Mouse (Mus musculus) neural tube, embryonic 11.5 days (tissue): ENCODE data around the gene Rpl37a. TPM values are rescaled to one million over a fixed set of nuclear protein-coding genes. Genes with fewer than 3 reads are reported as not detected.

Experiments used
- ATAC-seq: fragments of 200-750 bp; cut with Nextera tagmentation; 2 replicates; pipeline ENCODE4 v1.8.0; 2017; ENCODE audit warnings: moderate number of reproducible peaks, mild to moderate bottlenecking, moderate TSS enrichment, moderate library complexity; ENCODE audit not compliant: insufficient read depth, low FRiP score, low TSS enrichment
- DNase-seq: peaks from one replicate; pipeline ENCODE4 v3.0.0-alpha.2; 2015; ENCODE audit warnings: low spot score
- H3K27ac ChIP-seq: fragments of 300-500 bp; sonication (generic); 2 replicates; pipeline ENCODE4 v1.5.1; 2014; ENCODE audit warnings: low read depth, mild to moderate bottlenecking, low read length
- H3K27me3 ChIP-seq: fragments of 300-500 bp; sonication (generic); 2 replicates; pipeline ENCODE4 v1.6.1; 2014; ENCODE audit warnings: mild to moderate bottlenecking, low read length, mixed read lengths; ENCODE audit not compliant: control insufficient read depth, insufficient read depth
- H3K36me3 ChIP-seq: fragments of 300-500 bp; sonication (generic); 2 replicates; pipeline ENCODE4 v1.6.1; 2014; ENCODE audit warnings: mild to moderate bottlenecking, low read length, moderate library complexity, mixed read lengths; ENCODE audit not compliant: control insufficient read depth, insufficient read depth
- H3K4me1 ChIP-seq: fragments of 300-500 bp; sonication (generic); 2 replicates; pipeline ENCODE4 v1.6.1; 2014; ENCODE audit warnings: low read length, mixed read lengths; ENCODE audit not compliant: control insufficient read depth, insufficient read depth
- H3K4me2 ChIP-seq: fragments of 300-500 bp; sonication (generic); 2 replicates; pipeline ENCODE4 v1.6.1; 2014; ENCODE audit warnings: low read depth, mild to moderate bottlenecking, moderate library complexity
- H3K4me3 ChIP-seq: fragments of 300-500 bp; sonication (generic); 2 replicates; pipeline ENCODE4 v1.5.1; 2014; ENCODE audit warnings: low read depth, low read length
- H3K9ac ChIP-seq: fragments of 300-500 bp; sonication (generic); 2 replicates; pipeline ENCODE4 v1.6.1; 2014; ENCODE audit warnings: mild to moderate bottlenecking, low read length
- H3K9me3 ChIP-seq: fragments of 300-500 bp; sonication (generic); 2 replicates; pipeline ENCODE4 v1.6.1; 2016; ENCODE audit warnings: low read length; ENCODE audit not compliant: control insufficient read depth
- WGBS: fragments of 180-500 bp; shearing (Covaris S2); extraction: QIAGEN DNeasy Blood & Tissue Kit; methylation state at CpG from one replicate; pipeline ENCODE4 v1.1.7; 2014; 5-methylcytosine and 5-hydroxymethylcytosine counted together
- polyA plus RNA-seq: library from polyadenylated mRNA; unstranded; fragments of >200 nt; fragmentation: Nextera tagmentation; extraction: Ambion mirVana; gene quantifications from 2 replicates; pipeline ENCODE4 v1.2.1, GENCODE M21; 2014

Rpl37a gene
- polyA plus RNA-seq, 1 experiment from 2014 or later = 1,430 TPM

DNA sequence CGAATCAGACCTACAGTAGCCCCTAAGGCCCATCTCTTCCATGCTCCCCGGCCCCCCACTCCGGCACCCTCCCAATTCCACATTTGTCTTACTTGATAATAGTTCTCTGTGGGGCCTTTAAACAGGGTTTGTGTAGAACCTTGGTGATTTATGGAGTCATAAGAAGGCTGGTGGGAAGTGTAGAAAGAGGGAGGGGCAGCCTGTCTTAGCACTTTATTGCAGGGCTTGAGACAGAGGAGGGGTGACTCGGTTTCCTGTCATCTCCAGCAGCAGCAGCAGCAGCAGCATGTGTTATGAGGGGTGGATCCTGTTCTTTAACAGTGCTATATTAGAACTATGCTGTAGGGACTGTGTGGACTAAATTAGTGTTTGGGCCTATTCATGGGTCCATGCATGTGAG is 17.7 kb downstream of the Rpl37a start:
- Histone ChIP-seq H3K4me1 (no peaks in the 10 kb centered on the region), H3K9me3 (no peaks in the 10 kb centered on the region), H3K4me2 (no peak overlapping the region), H3K36me3 (no peaks in the 10 kb centered on the region), H3K4me3 (no peak overlapping the region), H3K9ac (no peak overlapping the region), H3K27ac (no peak overlapping the region), H3K27me3 (no peaks in the 10 kb centered on the region)
- WGBS = 59% methylated on average over 4 of the region's 4 CpGs
- DNase-seq = no peak
- ATAC-seq = no peak

DNA sequence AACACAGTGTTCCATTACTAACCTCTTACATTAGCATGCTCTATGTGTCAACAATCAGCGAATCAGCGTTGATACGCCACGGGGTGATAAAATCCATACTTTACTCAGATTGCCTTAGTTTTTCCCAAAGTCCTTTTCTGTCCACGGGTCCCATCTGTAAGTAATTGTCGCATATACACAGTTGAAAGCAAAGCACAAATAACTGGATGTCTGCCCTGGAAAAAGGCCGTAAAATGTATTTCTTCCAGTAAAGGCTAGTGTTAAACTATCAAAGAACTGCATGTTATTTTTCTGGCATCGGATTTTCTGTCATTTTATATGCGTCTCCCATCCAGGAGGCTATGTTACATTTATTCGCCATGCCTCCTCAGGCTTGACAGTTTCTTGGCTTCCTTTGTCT is 19.0 kb downstream of the Rpl37a start:
- Histone ChIP-seq H3K4me1 (no peaks in the 10 kb centered on the region), H3K27ac (no peak overlapping the region), H3K36me3 (no peaks in the 10 kb centered on the region), H3K9me3 (no peaks in the 10 kb centered on the region), H3K4me3 (no peak overlapping the region), H3K9ac (no peak overlapping the region), H3K27me3 (no peaks in the 10 kb centered on the region), H3K4me2 (no peak overlapping the region)
- no peak for ATAC-seq
- 86% methylated on average over 10 of the region's 10 CpGs for WGBS
- no peak for DNase-seq

DNA sequence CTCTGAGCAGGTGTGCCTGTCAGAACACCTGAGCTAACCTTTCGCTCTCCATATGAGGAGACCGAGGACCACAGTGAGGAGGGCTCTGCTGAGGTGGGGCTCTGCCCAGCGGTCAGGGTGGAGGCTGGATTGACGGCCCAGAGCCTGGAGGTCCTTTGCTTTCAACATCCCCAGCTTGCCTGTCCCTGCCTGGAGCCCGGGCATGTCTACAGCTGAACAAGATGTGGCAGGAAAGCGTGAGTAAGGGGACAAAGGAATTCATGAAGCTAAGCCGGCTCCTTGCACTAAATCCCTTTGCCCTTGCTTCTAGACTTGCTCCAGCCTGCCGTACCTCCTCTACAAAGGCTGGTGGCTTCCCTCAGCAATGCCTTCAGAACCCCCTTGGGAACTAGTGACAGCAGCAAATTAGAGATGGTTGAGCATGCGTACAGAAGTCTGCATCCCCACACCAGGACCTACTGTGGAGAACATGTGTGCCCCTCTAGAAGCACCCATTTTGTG is 22.2 kb downstream of the Rpl37a start:
- WGBS = 88% methylated on average over 9 of the region's 9 CpGs

DNA sequence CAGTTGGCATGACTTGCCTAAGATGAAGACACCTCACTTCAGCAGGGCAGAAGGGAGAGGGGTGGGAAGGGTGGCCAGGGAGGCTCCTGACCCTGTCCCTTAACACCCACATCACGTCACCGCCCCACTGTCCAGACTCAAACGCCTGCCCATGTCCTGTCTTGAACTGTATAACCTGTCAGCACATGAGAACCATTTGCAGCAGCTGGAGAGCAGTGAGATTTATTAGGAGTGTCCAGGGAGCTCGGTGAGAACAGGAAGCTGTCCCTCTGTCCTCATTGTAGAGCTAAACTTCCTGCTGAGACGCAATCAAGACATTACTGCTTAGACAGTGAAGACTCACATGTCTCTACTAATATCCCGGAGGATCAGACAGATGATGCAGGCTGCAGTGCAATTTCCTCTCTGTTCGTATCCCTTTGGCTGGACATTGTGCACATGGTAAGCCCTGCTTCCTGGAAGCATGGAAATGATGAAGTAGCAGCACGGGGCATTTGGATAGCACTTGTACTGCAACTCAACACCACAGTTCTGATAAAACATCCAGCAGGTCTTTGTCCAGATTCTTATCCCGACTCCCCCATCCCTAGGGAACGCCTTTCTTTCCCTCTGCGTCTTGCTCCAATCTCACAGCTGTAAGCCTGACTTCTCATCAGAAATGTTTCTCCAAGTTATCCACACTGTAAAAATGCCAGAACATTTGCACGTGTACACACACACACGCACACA is 25.5 kb downstream of the Rpl37a start:
- DNase-seq (no peak), ATAC-seq (no peak)
- Histone ChIP-seq H3K36me3 (no peaks in the 10 kb centered on the region), H3K4me3 (no peak overlapping the region), H3K4me2 (no peak overlapping the region), H3K27me3 (no peaks in the 10 kb centered on the region), H3K9me3 (no peaks in the 10 kb centered on the region), H3K9ac (no peak overlapping the region), H3K27ac (no peak overlapping the region), H3K4me1 (0 out of 2 replicates have a peak, but pooled peaks cover 2% of the 10 kb centered on the region)
- 60% methylated on average over 13 of the region's 13 CpGs for WGBS

More for the DNA sequence above, 22.2 kb downstream of the Rpl37a start:
- H3K9ac ChIP-seq = no peak overlapping the region
- H3K27me3 ChIP-seq = no peaks in the 10 kb centered on the region
- ATAC-seq (no peak), DNase-seq (no peak)
- H3K4me2 ChIP-seq = no peak overlapping the region
- H3K9me3 ChIP-seq = no peaks in the 10 kb centered on the region
- no peaks in the 10 kb centered on the region for H3K36me3 ChIP-seq
- H3K27ac ChIP-seq = no peak overlapping the region
- 0 out of 2 replicates have a peak, but pooled peaks cover 2% of the 10 kb centered on the region for H3K4me1 ChIP-seq
- no peak overlapping the region for H3K4me3 ChIP-seq

DNA sequence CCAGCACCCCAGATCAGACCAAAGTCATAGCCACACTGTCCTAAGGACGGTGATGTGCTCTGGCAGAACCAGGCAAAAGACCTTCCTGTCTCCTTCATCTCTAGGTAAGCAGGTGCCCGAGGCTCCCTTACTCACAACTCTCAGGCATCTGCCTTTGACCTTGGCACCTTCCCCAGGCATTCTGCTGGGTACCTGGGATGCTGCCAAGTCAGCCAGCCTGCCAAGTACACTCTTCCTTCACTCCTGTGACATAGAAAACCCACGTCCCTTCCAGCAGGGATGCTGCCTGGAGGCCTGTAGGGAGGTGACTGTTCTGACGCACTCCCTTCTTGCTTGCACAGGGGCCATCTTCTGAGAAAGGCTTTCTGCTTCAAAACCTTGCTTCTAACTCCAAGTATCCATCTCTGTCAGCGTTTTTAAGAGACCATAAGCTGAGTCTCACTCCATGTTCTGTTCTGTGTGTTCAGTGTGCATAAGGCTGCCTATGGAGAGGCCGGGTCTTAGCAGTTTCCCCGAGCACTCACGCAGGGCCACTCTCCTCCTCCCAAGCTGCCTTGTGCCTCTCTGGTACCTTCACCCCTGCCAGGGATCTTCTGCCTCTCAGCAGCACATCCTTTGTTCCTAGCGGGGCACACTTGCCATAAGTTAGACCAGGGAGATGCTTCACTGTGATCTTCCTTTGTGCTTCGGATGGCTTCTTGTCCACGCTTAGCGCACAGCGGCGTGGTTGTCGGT is 28.0 kb downstream of the Rpl37a start:
- no peaks in the 10 kb centered on the region for H3K36me3 ChIP-seq
- H3K9ac ChIP-seq = no peak overlapping the region
- no peak overlapping the region for H3K4me2 ChIP-seq
- no peak overlapping the region for H3K27ac ChIP-seq
- H3K27me3 ChIP-seq = no peaks in the 10 kb centered on the region
- no peak overlapping the region for H3K4me3 ChIP-seq
- DNase-seq (no peak), ATAC-seq (no peak)
- 0 out of 2 replicates have a peak, but pooled peaks cover 2% of the 10 kb centered on the region for H3K4me1 ChIP-seq
- WGBS = 84% methylated on average over 15 of the region's 15 CpGs
- no peaks in the 10 kb centered on the region for H3K9me3 ChIP-seq

DNA sequence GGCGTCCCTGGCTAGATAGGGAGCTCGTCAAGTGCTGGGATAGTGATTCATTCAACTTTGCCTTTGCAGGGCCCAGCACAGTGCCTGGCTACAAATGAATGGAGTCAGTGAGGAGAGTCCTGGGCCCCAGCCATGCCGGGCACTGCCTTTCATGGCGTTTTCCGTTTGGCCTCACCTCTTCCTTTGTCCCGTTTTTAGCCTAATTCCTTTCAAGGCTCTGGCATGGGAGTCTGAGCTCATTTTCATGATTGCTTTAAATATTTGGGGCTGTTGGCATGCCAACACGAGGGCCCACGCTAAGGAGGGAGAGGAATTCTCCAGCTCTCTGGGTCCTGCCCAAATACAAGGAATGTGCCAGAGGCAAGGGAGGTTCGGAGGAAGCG is 28.6 kb downstream of the Rpl37a start:
- 76% methylated on average over 10 of the region's 10 CpGs for WGBS
- H3K9ac ChIP-seq = no peak overlapping the region
- no peaks in the 10 kb centered on the region for H3K9me3 ChIP-seq
- H3K27ac ChIP-seq = no peak overlapping the region
- H3K36me3 ChIP-seq = no peaks in the 10 kb centered on the region
- ATAC-seq (no peak), DNase-seq (no peak)
- H3K4me2 ChIP-seq = no peak overlapping the region
- no peaks in the 10 kb centered on the region for H3K27me3 ChIP-seq
- 0 out of 2 replicates have a peak, but pooled peaks cover 2% of the 10 kb centered on the region for H3K4me1 ChIP-seq
- no peak overlapping the region for H3K4me3 ChIP-seq

DNA sequence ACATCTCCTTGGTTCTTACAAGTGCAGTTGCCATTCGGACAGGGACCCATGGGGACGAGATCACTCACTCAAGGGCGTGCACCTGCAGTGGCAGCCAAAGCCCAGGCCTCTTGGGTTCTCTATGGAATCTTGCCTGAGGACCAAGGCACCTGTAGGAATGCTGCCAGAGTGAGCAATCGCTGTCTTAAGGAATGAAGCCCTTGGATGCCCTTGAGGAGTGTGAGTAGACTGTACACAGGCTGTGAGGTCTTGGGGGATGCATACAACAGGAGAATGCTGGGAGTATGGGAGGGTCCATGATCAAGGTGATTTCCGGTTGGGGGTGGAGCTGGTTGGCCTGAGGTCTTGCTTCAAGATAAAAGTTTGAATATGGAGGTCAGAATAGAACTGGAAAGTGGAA is 30.3 kb downstream of the Rpl37a start:
- 0 out of 2 replicates have a peak, but pooled peaks cover 2% of the 10 kb centered on the region for H3K4me1 ChIP-seq
- no peak overlapping the region for H3K4me3 ChIP-seq
- H3K9me3 ChIP-seq = no peaks in the 10 kb centered on the region
- H3K36me3 ChIP-seq = no peaks in the 10 kb centered on the region
- H3K4me2 ChIP-seq = no peak overlapping the region
- WGBS = 87% methylated on average over 5 of the region's 5 CpGs
- H3K27me3 ChIP-seq = no peaks in the 10 kb centered on the region
- no peak overlapping the region for H3K9ac ChIP-seq
- H3K27ac ChIP-seq = no peak overlapping the region
- DNase-seq = no peak
- no peak for ATAC-seq

DNA sequence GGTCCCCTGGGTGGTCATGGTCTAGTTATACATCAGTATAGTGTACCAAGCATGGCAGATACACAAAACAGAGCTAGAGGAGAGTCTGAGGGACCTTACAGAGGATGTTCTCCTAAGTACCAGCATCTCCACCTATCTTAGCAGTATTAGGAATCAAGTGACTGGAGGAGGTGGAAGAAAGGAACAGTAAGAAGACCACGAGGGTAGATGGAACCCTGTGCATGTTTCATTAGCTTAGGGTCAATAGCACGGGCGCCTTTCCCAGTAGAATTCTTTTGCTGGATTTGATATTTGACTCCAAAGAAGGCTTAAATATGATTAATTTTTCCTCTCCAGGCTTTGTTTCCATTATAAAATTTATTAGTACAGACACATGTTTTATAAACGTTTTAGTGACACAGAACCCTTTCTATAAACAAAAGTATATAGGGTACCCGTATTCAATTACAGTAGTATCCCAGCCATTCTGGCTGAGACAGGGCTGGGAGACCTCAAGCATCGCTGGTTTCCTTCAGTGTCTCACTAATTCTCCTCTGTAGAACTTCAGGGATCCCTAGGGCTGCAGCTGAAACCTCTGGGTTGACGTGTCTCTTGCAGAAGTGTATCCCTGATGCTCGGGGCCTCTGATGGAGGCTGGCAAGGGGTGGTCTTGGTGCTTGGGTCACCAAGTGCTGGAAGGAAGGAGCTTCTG is 33.9 kb downstream of the Rpl37a start:
- ATAC-seq = no peak
- H3K4me1 ChIP-seq = no peaks in the 10 kb centered on the region
- H3K9ac ChIP-seq = no peak overlapping the region
- H3K4me2 ChIP-seq = no peak overlapping the region
- H3K36me3 ChIP-seq = no peaks in the 10 kb centered on the region
- WGBS = 80% methylated on average over 8 of the region's 8 CpGs
- no peak overlapping the region for H3K27ac ChIP-seq
- H3K9me3 ChIP-seq = no peaks in the 10 kb centered on the region
- H3K27me3 ChIP-seq = no peaks in the 10 kb centered on the region
- DNase-seq = no peak
- H3K4me3 ChIP-seq = no peak overlapping the region
